20 mouse cellular contexts compared by ENCODE assay signal in genomic region chr10:14107980-14108671, GRCm38 (mm10).
DNase-seq lines count a peak whose midpoint lies in the region; ATAC-seq and TF ChIP-seq lines count a peak whose summit lies in the region.
"Had no signal": no experiment of that assay in that cellular context is flagged by ENCODE, and none has a peak within 500 bp of the region (broad histone marks: within the 10 kb centered on the region; RNA-seq: fewer than 3 reads in every experiment).

No protein-coding gene starts in this region.

- H3K9me3 ChIP-seq in forebrain, embryonic 15.5 days = no peaks in the 10 kb centered on the region
- H3K9me3 ChIP-seq in forebrain, embryonic 10.5 days = no peaks in the 10 kb centered on the region
- H3K9me3 ChIP-seq in forebrain, postnatal 0 days (ENCODE audit: low read length) = no peaks in the 10 kb centered on the region
- H3K9me3 ChIP-seq in hindbrain, embryonic 16.5 days (ENCODE audit: control insufficient read depth, low read length) = no peaks in the 10 kb centered on the region
- H3K9me3 ChIP-seq: embryonic facial prominence, embryonic 12.5 days; G1E; heart, embryonic 15.5 days; hindbrain, embryonic 13.5 days; intestine, embryonic 15.5 days had no signal

- TF ChIP-seq CTCF in forebrain, postnatal 0 days (IDR thresholded peaks at IDR 0.05; ENCODE audit: low read depth) = no peak

- H3K4me1 ChIP-seq in forebrain, embryonic 15.5 days = no peaks in the 10 kb centered on the region
- H3K4me1 ChIP-seq in forebrain, embryonic 10.5 days = no peaks in the 10 kb centered on the region
- no peaks in the 10 kb centered on the region for H3K4me1 ChIP-seq in forebrain, postnatal 0 days (ENCODE audit: insufficient read depth)
- H3K4me1 ChIP-seq in hindbrain, embryonic 16.5 days (ENCODE audit: control insufficient read depth, insufficient read depth, low read depth, low read length) = no peaks in the 10 kb centered on the region
- H3K4me1 ChIP-seq: embryonic facial prominence, embryonic 12.5 days; heart, embryonic 15.5 days; hindbrain, embryonic 13.5 days; intestine, embryonic 15.5 days had no signal

- peak; percentile 64 for ATAC-seq in forebrain, embryonic 15.5 days (replicated peaks)
- ATAC-seq in forebrain, postnatal 0 days = no peak
- no peak for ATAC-seq in hindbrain, embryonic 16.5 days
- ATAC-seq: CD4-positive, CD25-positive, alpha-beta regulatory T cell, adult 4 months; intestine, embryonic 15.5 days had no signal

- H3K27me3 ChIP-seq in forebrain, embryonic 15.5 days = no peaks in the 10 kb centered on the region
- no peaks in the 10 kb centered on the region for H3K27me3 ChIP-seq in forebrain, embryonic 10.5 days (ENCODE audit: poor library complexity, severe bottlenecking)
- no peaks in the 10 kb centered on the region for H3K27me3 ChIP-seq in forebrain, postnatal 0 days (ENCODE audit: insufficient read depth, low read length)
- no peaks in the 10 kb centered on the region for H3K27me3 ChIP-seq in hindbrain, embryonic 16.5 days (replicated peaks; ENCODE audit: control insufficient read depth, insufficient read depth, low read length)
- H3K27me3 ChIP-seq: embryonic facial prominence, embryonic 12.5 days; heart, embryonic 15.5 days; hindbrain, embryonic 13.5 days; intestine, embryonic 15.5 days had no signal

- no peak for DNase-seq in forebrain, embryonic 10.5 days (ENCODE audit: extremely low spot score, low spot score)
- DNase-seq in retina, embryonic 14.5 days (ENCODE audit: low spot score) = peak; percentile 41
- DNase-seq in retina, postnatal 1 day = no peak
- DNase-seq in forebrain, postnatal 0 days = peak; percentile 8
- DNase-seq: adrenal gland, postnatal 14 days; cerebellum, adult 2 months; cerebellum, postnatal 10 days; gastrocnemius, postnatal 36 days; heart, adult 2 months; heart, postnatal 14 days; kidney, adult 18-20 months had no signal

- no peak overlapping the region for H3K4me2 ChIP-seq in forebrain, embryonic 15.5 days (replicated peaks)
- H3K4me2 ChIP-seq in forebrain, postnatal 0 days (ENCODE audit: low read depth) = no peak overlapping the region
- no peak overlapping the region for H3K4me2 ChIP-seq in hindbrain, embryonic 16.5 days (ENCODE audit: low read length)
- H3K4me2 ChIP-seq: embryonic facial prominence, embryonic 12.5 days; heart, embryonic 11.5 days; heart, embryonic 15.5 days; hindbrain, embryonic 13.5 days; intestine, embryonic 15.5 days had no signal

- no peaks in the 10 kb centered on the region for H3K36me3 ChIP-seq in forebrain, embryonic 15.5 days
- H3K36me3 ChIP-seq in forebrain, embryonic 10.5 days (replicated peaks) = no peaks in the 10 kb centered on the region
- H3K36me3 ChIP-seq in forebrain, postnatal 0 days (ENCODE audit: insufficient read depth) = no peaks in the 10 kb centered on the region
- no peaks in the 10 kb centered on the region for H3K36me3 ChIP-seq in hindbrain, embryonic 16.5 days (ENCODE audit: control insufficient read depth, insufficient read depth, low read length)
- H3K36me3 ChIP-seq: embryonic facial prominence, embryonic 12.5 days; G1E; heart, embryonic 15.5 days; intestine, embryonic 15.5 days had no signal

- H3K4me3 ChIP-seq in forebrain, embryonic 15.5 days = no peak overlapping the region
- H3K4me3 ChIP-seq in forebrain, embryonic 10.5 days = no peak overlapping the region
- H3K4me3 ChIP-seq in forebrain, postnatal 0 days (ENCODE audit: low read depth, low read length) = no peak overlapping the region
- no peak overlapping the region for H3K4me3 ChIP-seq in hindbrain, embryonic 16.5 days (ENCODE audit: low read length)
- H3K4me3 ChIP-seq: embryonic facial prominence, embryonic 12.5 days; heart, adult 2 months; heart, embryonic 15.5 days; hindbrain, embryonic 13.5 days; intestine, embryonic 15.5 days had no signal

- WGBS in forebrain, embryonic 15.5 days = 62% methylated on average over 7 of the region's 7 CpGs
- WGBS in forebrain, embryonic 10.5 days = 93% methylated on average over 7 of the region's 7 CpGs
- WGBS in forebrain, postnatal 0 days = 52% methylated on average over 7 of the region's 7 CpGs
- 75% methylated on average over 7 of the region's 7 CpGs for WGBS in hindbrain, embryonic 16.5 days

- no peak overlapping the region for H3K9ac ChIP-seq in forebrain, embryonic 15.5 days (replicated peaks)
- no peak overlapping the region for H3K9ac ChIP-seq in forebrain, postnatal 0 days
- H3K9ac ChIP-seq in hindbrain, embryonic 16.5 days (ENCODE audit: low read depth, low read length) = no peak overlapping the region
- H3K9ac ChIP-seq: embryonic facial prominence, embryonic 12.5 days; heart, embryonic 15.5 days; hindbrain, embryonic 13.5 days; intestine, embryonic 15.5 days had no signal

- peak overlapping the region; percentile 1; the same call in 1 of the 2 replicates for H3K27ac ChIP-seq in forebrain, embryonic 15.5 days (replicated peaks)
- no peak overlapping the region for H3K27ac ChIP-seq in forebrain, embryonic 10.5 days
- no peak overlapping the region for H3K27ac ChIP-seq in forebrain, postnatal 0 days (ENCODE audit: low read depth, low read length)
- no peak overlapping the region for H3K27ac ChIP-seq in hindbrain, embryonic 16.5 days (ENCODE audit: low read depth, low read length)
- H3K27ac ChIP-seq: embryonic facial prominence, embryonic 12.5 days; heart, adult 2 months; heart, embryonic 15.5 days; hindbrain, embryonic 13.5 days; intestine, embryonic 15.5 days had no signal

Comparison
In these comparisons a context has a peak if more than half of its experiments do, and no peak if none do; other contexts are left out.
1. DNase-seq: peak in retina, embryonic 14.5 days (single experiment) and forebrain, postnatal 0 days (single experiment); none in forebrain, embryonic 10.5 days (single experiment) and retina, postnatal 1 day (single experiment).